Mouse (Mus musculus) cortical plate, adult 2 months (tissue): ENCODE measurements at regions not wholly inside any gene's neighbourhood (a gene's known extent, or its start where the extent isn't known, plus 50 kb on each side); places are given as distances from the start of the nearest gene placed in this dataset.

Source experiments
- CTCF ChIP-seq: fragments of 200-500 bp; IDR thresholded peaks from 2 replicates; pipeline ENCODE4 v1.5.1; 2011; ENCODE audit warnings: mild to moderate bottlenecking, control low read depth, low read length; ENCODE audit not compliant: insufficient read depth; ENCODE audit errors: extremely low read depth
- POLR2A ChIP-seq: fragments of 200-500 bp; IDR thresholded peaks from 2 replicates; pipeline ENCODE4 v1.6.1; 2011; ENCODE audit warnings: mild to moderate bottlenecking, low read length, control low read depth; ENCODE audit not compliant: insufficient read depth; ENCODE audit errors: extremely low read depth

GRCm38 (mm10) chr17:80824826-80825517 is 96.7 kb upstream of the Map4k3 start:
- no peak for TF ChIP-seq POLR2A
- no peak for TF ChIP-seq CTCF
